Mouse (Mus musculus) right cerebral cortex, postnatal 10 days (tissue): ENCODE measurements at regions not wholly inside any gene's neighbourhood (a gene's known extent, or its start where the extent isn't known, plus 50 kb on each side); places are given as distances from the start of the nearest gene placed in this dataset.

ENCODE experiments used
- DNase-seq, 2 experiments: peaks; one replicate each; pipeline ENCODE4 v3.0.0; 2021; ENCODE audit warnings: low spot score in 2 of 2

GRCm38 (mm10) chr1:48792573-48792972 is 1899.9 kb upstream of the Slc39a10 start:
- no peak for DNase-seq

- DNase-seq = no peak
Measured at GRCm38 (mm10) chr1:48753252-48753755, 1860.7 kb upstream of the Slc39a10 start.

GRCm38 (mm10) chr1:48733580-48733979 is 1840.9 kb upstream of the Slc39a10 start:
- no peak for DNase-seq

GRCm38 (mm10) chr1:48708606-48709005 is 1816.0 kb upstream of the Slc39a10 start:
- DNase-seq = peak in 1 of 2 experiments; percentile 19
